Comparison of ENCODE assay signal across 14 mouse cellular contexts in the genomic region with DNA sequence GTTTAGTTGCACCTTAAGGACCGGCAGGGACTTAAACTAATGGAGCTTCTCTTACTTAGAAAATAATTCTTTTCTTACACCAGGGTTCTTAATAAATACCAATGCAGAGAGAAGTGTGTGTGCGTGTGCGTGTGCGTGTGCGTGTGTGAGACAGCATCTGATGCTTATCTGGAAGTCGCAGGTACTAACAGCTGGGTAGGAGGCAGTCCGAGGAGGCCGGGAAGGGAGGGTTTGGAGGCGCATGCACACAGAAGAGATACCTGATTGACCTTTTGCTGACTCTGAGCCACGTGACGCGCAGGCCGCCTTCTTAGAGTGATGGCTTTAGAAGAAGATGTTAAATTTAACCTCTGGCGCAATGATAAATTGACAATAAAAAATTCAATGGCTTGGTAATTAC.
DNase-seq lines count a peak whose midpoint lies in the region; ATAC-seq and TF ChIP-seq lines count a peak whose summit lies in the region.
"Had no signal": no experiment of that assay in that cellular context is flagged by ENCODE, and none has a peak within 500 bp of the region (broad histone marks: within the 10 kb centered on the region; RNA-seq: fewer than 3 reads in every experiment).

No protein-coding gene starts in this region.

- H3K4me3 ChIP-seq in forebrain, embryonic 13.5 days = no peak overlapping the region
- no peak overlapping the region for H3K4me3 ChIP-seq in hindbrain, embryonic 16.5 days (ENCODE audit: low read length)
- H3K4me3 ChIP-seq in midbrain, postnatal 0 days (ENCODE audit: low read depth, low read length) = no peak overlapping the region
- no peak overlapping the region for H3K4me3 ChIP-seq in lung, postnatal 0 days (ENCODE audit: low read depth, low read length)

- no peak for TF ChIP-seq EP300 in lung, postnatal 0 days (IDR thresholded peaks at IDR 0.05)

- H3K36me3 ChIP-seq in forebrain, embryonic 13.5 days (ENCODE audit: poor library complexity, severe bottlenecking) = no peaks in the 10 kb centered on the region
- H3K36me3 ChIP-seq in hindbrain, embryonic 16.5 days (ENCODE audit: control insufficient read depth, insufficient read depth, low read length) = no peaks in the 10 kb centered on the region
- H3K36me3 ChIP-seq in midbrain, postnatal 0 days (ENCODE audit: insufficient read depth, low read length) = no peaks in the 10 kb centered on the region
- no peaks in the 10 kb centered on the region for H3K36me3 ChIP-seq in lung, postnatal 0 days (ENCODE audit: insufficient read depth, low read length)
- H3K36me3 ChIP-seq: G1E had no signal

- H3K4me1 ChIP-seq in forebrain, embryonic 13.5 days = peaks cover 36% of the 10 kb centered on the region
- H3K4me1 ChIP-seq in hindbrain, embryonic 16.5 days (ENCODE audit: control insufficient read depth, insufficient read depth, low read depth, low read length) = peaks cover 14% of the 10 kb centered on the region
- peaks cover 4% of the 10 kb centered on the region; the same call in 1 of the 2 replicates for H3K4me1 ChIP-seq in midbrain, postnatal 0 days (ENCODE audit: insufficient read depth, low read length)
- H3K4me1 ChIP-seq in lung, postnatal 0 days (ENCODE audit: insufficient read depth, low read depth, low read length) = no peaks in the 10 kb centered on the region

- DNase-seq in embryo, embryonic 10 days (ENCODE audit: low spot score) = peak; percentile 61
- DNase-seq in midbrain, postnatal 0 days (ENCODE audit: low spot score) = no peak
- no peak for DNase-seq in adrenal gland, adult 18-20 months (ENCODE audit: low spot score in 2 of 2)
- DNase-seq in lung, postnatal 0 days (ENCODE audit: low spot score) = no peak
- no peak for DNase-seq in thymus, postnatal 36 days
- DNase-seq: cerebellum, adult 11-12 months; gastrocnemius, postnatal 10 days; kidney, postnatal 14 days had no signal

- no peak for TF ChIP-seq CTCF in midbrain, postnatal 0 days (IDR thresholded peaks at IDR 0.05)
- no peak for TF ChIP-seq CTCF in lung, postnatal 0 days (IDR thresholded peaks at IDR 0.05)

- no peak overlapping the region for H3K9ac ChIP-seq in forebrain, embryonic 13.5 days
- H3K9ac ChIP-seq in hindbrain, embryonic 16.5 days (ENCODE audit: low read depth, low read length) = no peak overlapping the region
- no peak overlapping the region for H3K9ac ChIP-seq in midbrain, postnatal 0 days (replicated peaks; ENCODE audit: low read length, poor library complexity, severe bottlenecking)
- H3K9ac ChIP-seq in lung, postnatal 0 days (replicated peaks; ENCODE audit: low read depth) = no peak overlapping the region
- H3K9ac ChIP-seq: liver, embryonic 14.5 days had no signal

- no peaks in the 10 kb centered on the region for H3K9me3 ChIP-seq in forebrain, embryonic 13.5 days (replicated peaks)
- no peaks in the 10 kb centered on the region for H3K9me3 ChIP-seq in hindbrain, embryonic 16.5 days (ENCODE audit: control insufficient read depth, low read length)
- H3K9me3 ChIP-seq in midbrain, postnatal 0 days (ENCODE audit: low read length) = no peaks in the 10 kb centered on the region
- no peaks in the 10 kb centered on the region for H3K9me3 ChIP-seq in lung, postnatal 0 days (ENCODE audit: low read length)
- H3K9me3 ChIP-seq: G1E had no signal

- no peaks in the 10 kb centered on the region for H3K27me3 ChIP-seq in forebrain, embryonic 13.5 days
- no peaks in the 10 kb centered on the region for H3K27me3 ChIP-seq in hindbrain, embryonic 16.5 days (replicated peaks; ENCODE audit: control insufficient read depth, insufficient read depth, low read length)
- H3K27me3 ChIP-seq in midbrain, postnatal 0 days (ENCODE audit: insufficient read depth, low read length) = no peaks in the 10 kb centered on the region
- no peaks in the 10 kb centered on the region for H3K27me3 ChIP-seq in lung, postnatal 0 days (replicated peaks; ENCODE audit: insufficient read depth, low read length)

- peak overlapping the region; percentile 13 for H3K4me2 ChIP-seq in forebrain, embryonic 13.5 days
- H3K4me2 ChIP-seq in hindbrain, embryonic 16.5 days (ENCODE audit: low read length) = peak overlapping the region; percentile 6
- no peak overlapping the region for H3K4me2 ChIP-seq in midbrain, postnatal 0 days (ENCODE audit: low read depth, low read length, poor library complexity, severe bottlenecking)
- H3K4me2 ChIP-seq in lung, postnatal 0 days (replicated peaks; ENCODE audit: low read depth, low read length) = no peak overlapping the region
- H3K4me2 ChIP-seq: heart, embryonic 11.5 days had no signal

- peak overlapping the region; percentile 78 for H3K27ac ChIP-seq in forebrain, embryonic 13.5 days
- H3K27ac ChIP-seq in hindbrain, embryonic 16.5 days (ENCODE audit: low read depth, low read length) = peak overlapping the region; percentile 36; the same call in 1 of the 2 replicates
- H3K27ac ChIP-seq in midbrain, postnatal 0 days (ENCODE audit: low read depth, low read length) = peak overlapping the region; percentile 51; the same call in 1 of the 2 replicates
- no peak overlapping the region for H3K27ac ChIP-seq in lung, postnatal 0 days (ENCODE audit: low read length)
- H3K27ac ChIP-seq: liver, embryonic 14.5 days had no signal

- ATAC-seq in forebrain, embryonic 13.5 days = no peak
- ATAC-seq in hindbrain, embryonic 16.5 days = peak; percentile 45
- no peak for ATAC-seq in midbrain, postnatal 0 days (ENCODE audit: low FRiP score)
- no peak for ATAC-seq in lung, postnatal 0 days
- ATAC-seq: inflammation-experienced regulatory T-cells, adult 6 months had no signal

- 59% methylated on average over 14 of the region's 14 CpGs for WGBS in forebrain, embryonic 13.5 days
- WGBS in hindbrain, embryonic 16.5 days = 47% methylated on average over 14 of the region's 14 CpGs
- 58% methylated on average over 14 of the region's 14 CpGs for WGBS in midbrain, postnatal 0 days
- 63% methylated on average over 14 of the region's 14 CpGs for WGBS in lung, postnatal 0 days

Comparison
In these comparisons a context has a peak if more than half of its experiments do, and no peak if none do; other contexts are left out.
1. H3K4me2 ChIP-seq: peak in forebrain, embryonic 13.5 days (single experiment) and hindbrain, embryonic 16.5 days (single experiment); none in midbrain, postnatal 0 days (single experiment) and lung, postnatal 0 days (single experiment).